Mouse (Mus musculus) neural tube, embryonic 11.5 days (tissue): ENCODE measurements at regions not wholly inside any gene's neighbourhood (a gene's known extent, or its start where the extent isn't known, plus 50 kb on each side); places are given as distances from the start of the nearest gene placed in this dataset.

Experiments
- ATAC-seq: fragments of 200-750 bp; cut with Nextera tagmentation; 2 replicates; pipeline ENCODE4 v1.8.0; 2017; ENCODE audit warnings: moderate number of reproducible peaks, mild to moderate bottlenecking, moderate TSS enrichment, moderate library complexity; ENCODE audit not compliant: insufficient read depth, low FRiP score, low TSS enrichment
- DNase-seq: peaks from one replicate; pipeline ENCODE4 v3.0.0-alpha.2; 2015; ENCODE audit warnings: low spot score
- H3K27ac ChIP-seq: fragments of 300-500 bp; sonication (generic); 2 replicates; pipeline ENCODE4 v1.5.1; 2014; ENCODE audit warnings: low read depth, mild to moderate bottlenecking, low read length
- H3K27me3 ChIP-seq: fragments of 300-500 bp; sonication (generic); 2 replicates; pipeline ENCODE4 v1.6.1; 2014; ENCODE audit warnings: mild to moderate bottlenecking, low read length, mixed read lengths; ENCODE audit not compliant: control insufficient read depth, insufficient read depth
- H3K36me3 ChIP-seq: fragments of 300-500 bp; sonication (generic); 2 replicates; pipeline ENCODE4 v1.6.1; 2014; ENCODE audit warnings: mild to moderate bottlenecking, low read length, moderate library complexity, mixed read lengths; ENCODE audit not compliant: control insufficient read depth, insufficient read depth
- H3K4me1 ChIP-seq: fragments of 300-500 bp; sonication (generic); 2 replicates; pipeline ENCODE4 v1.6.1; 2014; ENCODE audit warnings: low read length, mixed read lengths; ENCODE audit not compliant: control insufficient read depth, insufficient read depth
- H3K4me2 ChIP-seq: fragments of 300-500 bp; sonication (generic); 2 replicates; pipeline ENCODE4 v1.6.1; 2014; ENCODE audit warnings: low read depth, mild to moderate bottlenecking, moderate library complexity
- H3K4me3 ChIP-seq: fragments of 300-500 bp; sonication (generic); 2 replicates; pipeline ENCODE4 v1.5.1; 2014; ENCODE audit warnings: low read depth, low read length
- H3K9ac ChIP-seq: fragments of 300-500 bp; sonication (generic); 2 replicates; pipeline ENCODE4 v1.6.1; 2014; ENCODE audit warnings: mild to moderate bottlenecking, low read length
- H3K9me3 ChIP-seq: fragments of 300-500 bp; sonication (generic); 2 replicates; pipeline ENCODE4 v1.6.1; 2016; ENCODE audit warnings: low read length; ENCODE audit not compliant: control insufficient read depth
- WGBS: fragments of 180-500 bp; shearing (Covaris S2); extraction: QIAGEN DNeasy Blood & Tissue Kit; methylation state at CpG from one replicate; pipeline ENCODE4 v1.1.7; 2014; 5-methylcytosine and 5-hydroxymethylcytosine counted together

- Histone ChIP-seq H3K9me3 (no peaks in the 10 kb centered on the region), H3K4me1 (no peaks in the 10 kb centered on the region), H3K9ac (no peak overlapping the region), H3K4me3 (no peak overlapping the region), H3K36me3 (no peaks in the 10 kb centered on the region), H3K27ac (no peak overlapping the region), H3K4me2 (no peak overlapping the region), H3K27me3 (no peaks in the 10 kb centered on the region)
- 75% methylated on average over 20 of the region's 20 CpGs for WGBS
- DNase-seq: no peak
- peak; percentile 35; the same call in 1 of the 2 replicates for ATAC-seq
Observed at GRCm38 (mm10) chr10:111913066-111913785, 59.2 kb upstream of the Krr1 start.

- no peak for DNase-seq
- H3K27me3 ChIP-seq: no peaks in the 10 kb centered on the region
- no peaks in the 10 kb centered on the region for H3K9me3 ChIP-seq
- 90% methylated on average over 4 of the region's 4 CpGs for WGBS
- no peak overlapping the region for H3K4me2 ChIP-seq
- no peaks in the 10 kb centered on the region for H3K36me3 ChIP-seq
- no peak for ATAC-seq
- no peak overlapping the region for H3K9ac ChIP-seq
- no peaks in the 10 kb centered on the region for H3K4me1 ChIP-seq
- no peak overlapping the region for H3K4me3 ChIP-seq
- H3K27ac ChIP-seq: no peak overlapping the region
Observed at GRCm38 (mm10) chr10:111914231-111914630, 58.2 kb upstream of the Krr1 start.

DNA sequence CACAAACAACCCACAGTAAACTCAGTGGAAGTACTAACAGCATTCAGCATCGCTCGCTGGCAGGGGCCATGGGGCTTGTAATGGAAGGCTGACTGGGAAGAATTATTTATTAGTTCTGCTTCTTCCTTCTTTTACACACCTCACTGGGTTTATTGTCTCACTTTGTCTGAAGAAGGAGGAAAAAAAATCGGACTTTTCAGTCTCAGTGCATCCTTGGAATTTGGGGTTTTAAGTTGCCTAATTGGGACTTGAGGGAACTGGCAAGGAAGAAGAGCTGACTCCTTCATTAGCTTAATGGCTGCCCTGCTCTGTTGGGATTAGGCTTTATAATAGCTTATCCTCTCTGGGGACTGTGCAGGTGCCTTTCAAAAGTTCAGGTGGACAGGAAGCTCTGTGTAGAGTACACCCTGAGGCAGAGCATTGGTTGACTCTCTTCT, 54.4 kb upstream of the Krr1 start:
- DNase-seq: no peak
- H3K9ac ChIP-seq: no peak overlapping the region
- no peak overlapping the region for H3K4me2 ChIP-seq
- no peaks in the 10 kb centered on the region for H3K9me3 ChIP-seq
- no peak overlapping the region for H3K27ac ChIP-seq
- H3K4me1 ChIP-seq: no peaks in the 10 kb centered on the region
- H3K4me3 ChIP-seq: no peak overlapping the region
- no peak for ATAC-seq
- no peaks in the 10 kb centered on the region for H3K36me3 ChIP-seq
- no peaks in the 10 kb centered on the region for H3K27me3 ChIP-seq
- 46% methylated on average over 3 of the region's 3 CpGs for WGBS

DNA sequence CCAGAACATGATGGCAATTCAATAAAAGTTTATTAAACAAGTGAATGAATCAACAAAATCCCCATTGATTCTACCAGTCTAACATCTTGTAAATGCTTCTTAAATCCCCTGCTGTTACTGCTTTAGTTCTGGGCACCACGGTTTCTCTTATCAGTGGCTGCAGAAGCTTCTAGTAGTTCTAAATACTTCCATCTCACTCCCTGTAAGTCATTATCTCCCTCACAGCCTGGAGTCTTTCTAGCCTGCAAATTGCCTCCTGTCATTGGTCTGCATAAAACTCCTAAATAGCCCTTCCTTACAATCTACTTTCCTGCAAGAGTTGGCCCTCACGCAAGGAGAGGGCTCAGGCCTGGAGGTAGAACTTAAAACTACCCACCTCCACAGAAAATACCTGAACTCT, 53.0 kb upstream of the Krr1 start:
- no peak overlapping the region for H3K9ac ChIP-seq
- H3K9me3 ChIP-seq: no peaks in the 10 kb centered on the region
- no peak overlapping the region for H3K27ac ChIP-seq
- no peaks in the 10 kb centered on the region for H3K4me1 ChIP-seq
- ATAC-seq (no peak), DNase-seq (no peak)
- no peak overlapping the region for H3K4me2 ChIP-seq
- no peaks in the 10 kb centered on the region for H3K27me3 ChIP-seq
- no peaks in the 10 kb centered on the region for H3K36me3 ChIP-seq
- 82% methylated on average over 2 of the region's 2 CpGs for WGBS
- H3K4me3 ChIP-seq: no peak overlapping the region

- no peak overlapping the region for H3K4me3 ChIP-seq
- ATAC-seq (no peak), DNase-seq (no peak)
- H3K4me2 ChIP-seq: no peak overlapping the region
- no peaks in the 10 kb centered on the region for H3K9me3 ChIP-seq
- H3K9ac ChIP-seq: no peak overlapping the region
- H3K27me3 ChIP-seq: no peaks in the 10 kb centered on the region
- 87% methylated on average over 9 of the region's 9 CpGs for WGBS
- H3K27ac ChIP-seq: no peak overlapping the region
- H3K36me3 ChIP-seq: no peaks in the 10 kb centered on the region
- no peaks in the 10 kb centered on the region for H3K4me1 ChIP-seq
Observed at GRCm38 (mm10) chr10:111921492-111921891, 51.0 kb upstream of the Krr1 start.
